Mouse (Mus musculus) hematopoietic multipotent progenitor cell, adult 10-12 weeks (in vitro differentiated cells): Measurements from ENCODE around the gene Pawr. TPM values are rescaled to one million over a fixed set of nuclear protein-coding genes. Genes with fewer than 3 reads are reported as not detected.

Source experiments
- polyA plus RNA-seq: library from polyadenylated mRNA; stranded (reverse); fragments of >175 nt; gene quantifications from 2 replicates; pipeline ENCODE4 v1.2.3, GENCODE M21; 2012; ENCODE audit warnings: low replicate concordance

Gene Pawr
- 1.5 and 2.0 TPM in 2 replicates for polyA plus RNA-seq

GRCm38 (mm10) chr10:108331784-108332561 lies at the start of gene Pawr:
Pawr (plus strand) TSS chr10:108332121.

Other genes with a start within 250 kb of the Pawr start
- 19.7 and 27.4 TPM in 2 replicates for gene Ppp1r12a, start 169.9 kb upstream of the Pawr start, polyA plus RNA-seq